Mouse (Mus musculus) limb, embryonic 12.5 days (tissue): ENCODE data around the gene Vkorc1l1. TPM values are rescaled to one million over a fixed set of nuclear protein-coding genes. Genes with fewer than 3 reads are reported as not detected.

Source experiments
- ATAC-seq: fragments of 200-750 bp; cut with Nextera tagmentation; 2 replicates; pipeline ENCODE4 v1.8.0; 2017; ENCODE audit warnings: low read depth, moderate TSS enrichment; ENCODE audit not compliant: insufficient number of reproducible peaks, insufficient read depth, low FRiP score, low TSS enrichment
- H3K27ac ChIP-seq: fragments of 300-500 bp; sonication (generic); 2 replicates; pipeline ENCODE4 v1.5.1; 2016; ENCODE audit warnings: mild to moderate bottlenecking, moderate library complexity
- H3K27me3 ChIP-seq: fragments of 300-500 bp; sonication (generic); 2 replicates; pipeline ENCODE4 v1.6.1; 2016; ENCODE audit warnings: mild to moderate bottlenecking, moderate library complexity
- H3K36me3 ChIP-seq: fragments of 300-500 bp; sonication (generic); 2 replicates; pipeline ENCODE4 v1.6.1; 2016; ENCODE audit warnings: mild to moderate bottlenecking, moderate library complexity
- H3K4me1 ChIP-seq: fragments of 300-500 bp; sonication (generic); replicated peaks from 2 replicates; pipeline ENCODE4 v1.6.1; 2016
- H3K4me2 ChIP-seq: fragments of 300-500 bp; sonication (generic); 2 replicates; pipeline ENCODE4 v1.6.1; 2016; ENCODE audit warnings: mild to moderate bottlenecking, moderate library complexity
- H3K4me3 ChIP-seq: fragments of 300-500 bp; sonication (generic); replicated peaks from 2 replicates; pipeline ENCODE4 v1.5.1; 2016; ENCODE audit warnings: mild to moderate bottlenecking
- H3K9ac ChIP-seq: fragments of 300-500 bp; sonication (generic); replicated peaks from 2 replicates; pipeline ENCODE4 v1.6.1; 2016; ENCODE audit warnings: mild to moderate bottlenecking, moderate library complexity
- H3K9me3 ChIP-seq: fragments of 300-500 bp; sonication (generic); 2 replicates; pipeline ENCODE4 v1.6.1; 2016; ENCODE audit warnings: mild to moderate bottlenecking, moderate library complexity
- WGBS: fragments of 180-500 bp; shearing (Covaris S2); methylation state at CpG from one replicate; pipeline ENCODE4 v1.1.7; 2016; 5-methylcytosine and 5-hydroxymethylcytosine counted together
- polyA plus RNA-seq: library from polyadenylated mRNA; unstranded; fragments of >200 nt; fragmentation: Nextera tagmentation; extraction: Ambion mirVana; gene quantifications from 2 replicates; pipeline ENCODE4 v1.2.1, GENCODE M21; 2016

Vkorc1l1 gene
- polyA plus RNA-seq, 1 experiment from 2014 or later, result 35.8 TPM

DNA sequence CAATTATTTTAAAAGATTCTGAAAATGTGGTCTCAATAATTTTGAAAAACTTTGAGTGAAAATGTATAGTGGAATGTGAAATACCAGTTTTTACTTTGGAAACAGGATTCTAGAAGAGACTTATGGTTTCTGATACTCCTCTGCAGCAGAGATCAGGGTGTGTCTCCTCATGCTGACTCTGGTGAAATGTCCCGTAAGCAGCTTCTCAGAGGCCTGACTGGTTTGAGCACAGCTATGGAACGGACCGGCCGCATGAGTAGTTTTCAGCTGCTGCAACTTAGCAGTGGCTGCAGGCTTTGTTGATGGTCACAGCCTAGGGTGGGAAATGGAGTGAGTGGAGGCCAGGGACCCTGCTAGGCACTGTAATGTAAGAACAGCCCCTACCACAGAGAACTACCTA is 36.0 kb downstream of the Vkorc1l1 start:
- Histone ChIP-seq H3K27ac (no peak overlapping the region), H3K4me1 (no peaks in the 10 kb centered on the region), H3K4me2 (no peak overlapping the region), H3K36me3 (peaks cover 18% of the 10 kb centered on the region), H3K9ac (no peak overlapping the region), H3K4me3 (no peak overlapping the region), H3K9me3 (no peaks in the 10 kb centered on the region), H3K27me3 (no peaks in the 10 kb centered on the region)
- no peak for ATAC-seq
- WGBS, result 89% methylated on average over 4 of the region's 4 CpGs

DNA sequence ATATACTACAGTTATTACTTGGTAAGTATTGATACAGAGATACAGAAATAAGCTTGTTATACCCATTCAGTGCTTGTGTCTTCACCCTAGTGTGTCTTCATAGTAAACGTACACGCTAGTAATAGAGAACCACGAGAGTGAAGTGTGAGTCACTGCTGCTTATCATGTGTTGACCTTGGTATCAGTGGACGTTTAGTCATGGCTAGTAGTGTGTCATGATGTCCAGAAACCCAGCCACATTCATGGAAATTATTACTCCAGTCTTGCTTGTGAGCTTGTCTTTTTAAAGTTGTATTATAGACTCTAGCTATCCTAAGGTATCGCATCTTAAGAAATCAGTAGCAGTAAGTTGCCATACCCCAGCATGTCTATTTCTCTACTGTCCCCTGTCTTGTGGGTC is 36.8 kb downstream of the Vkorc1l1 start:
- WGBS, result 85% methylated on average over 5 of the region's 5 CpGs
- Histone ChIP-seq H3K4me2 (no peak overlapping the region), H3K27me3 (no peaks in the 10 kb centered on the region), H3K36me3 (peaks cover 27% of the 10 kb centered on the region), H3K4me3 (no peak overlapping the region), H3K9me3 (no peaks in the 10 kb centered on the region), H3K4me1 (no peaks in the 10 kb centered on the region), H3K9ac (no peak overlapping the region), H3K27ac (no peak overlapping the region)
- no peak for ATAC-seq

DNA sequence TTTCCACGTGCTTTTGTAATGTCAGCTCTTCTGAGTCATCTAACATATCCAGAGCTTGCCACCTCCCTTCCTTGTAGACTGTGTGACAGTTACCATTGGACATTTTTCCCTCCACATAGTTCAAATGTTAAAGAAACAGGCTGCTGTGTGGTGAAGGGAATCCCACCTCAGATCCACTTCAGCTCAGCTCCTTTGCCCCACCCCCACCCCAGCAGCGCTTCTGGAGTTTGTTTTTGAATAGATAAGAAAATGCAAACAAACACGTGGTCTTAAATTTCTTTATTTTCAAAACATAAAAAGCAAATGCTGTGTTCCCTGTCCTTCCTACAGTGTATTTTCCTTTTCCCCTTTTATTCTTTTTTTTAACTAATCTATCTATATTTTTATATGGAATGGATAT is 38.4 kb downstream of the Vkorc1l1 start:
- ATAC-seq, result no peak
- 73% methylated on average over 3 of the region's 3 CpGs for WGBS
- Histone ChIP-seq H3K27me3 (no peaks in the 10 kb centered on the region), H3K9ac (no peak overlapping the region), H3K36me3 (peaks cover 26% of the 10 kb centered on the region), H3K9me3 (no peaks in the 10 kb centered on the region), H3K4me1 (no peaks in the 10 kb centered on the region), H3K4me2 (no peak overlapping the region), H3K27ac (no peak overlapping the region), H3K4me3 (no peak overlapping the region)

DNA sequence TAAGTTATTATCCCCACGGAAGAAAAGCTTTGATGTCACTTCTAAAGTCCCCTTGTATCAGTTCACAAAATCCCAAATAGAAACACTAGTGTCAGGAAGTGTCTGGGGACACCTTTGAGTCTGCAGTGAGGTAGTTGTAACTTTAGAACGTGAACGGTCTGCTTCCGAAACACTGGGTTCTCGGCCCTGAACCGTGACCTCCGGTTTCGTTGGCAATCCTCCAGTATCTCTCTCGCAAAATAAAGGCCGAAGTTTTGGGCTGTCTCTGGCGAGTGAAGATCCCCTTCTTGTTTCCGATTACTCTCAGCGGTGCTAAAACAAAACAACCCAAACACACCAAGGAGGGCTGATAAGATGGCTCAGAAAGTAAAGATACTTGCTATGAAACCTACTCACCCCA is 47.6 kb downstream of the Vkorc1l1 start:
- Histone ChIP-seq H3K4me3 (no peak overlapping the region), H3K27ac (no peak overlapping the region), H3K4me2 (no peak overlapping the region), H3K9ac (no peak overlapping the region), H3K9me3 (no peaks in the 10 kb centered on the region), H3K27me3 (no peaks in the 10 kb centered on the region), H3K36me3 (peaks cover 45% of the 10 kb centered on the region), H3K4me1 (no peaks in the 10 kb centered on the region)
- ATAC-seq, result no peak
- WGBS, result 81% methylated on average over 13 of the region's 13 CpGs

DNA sequence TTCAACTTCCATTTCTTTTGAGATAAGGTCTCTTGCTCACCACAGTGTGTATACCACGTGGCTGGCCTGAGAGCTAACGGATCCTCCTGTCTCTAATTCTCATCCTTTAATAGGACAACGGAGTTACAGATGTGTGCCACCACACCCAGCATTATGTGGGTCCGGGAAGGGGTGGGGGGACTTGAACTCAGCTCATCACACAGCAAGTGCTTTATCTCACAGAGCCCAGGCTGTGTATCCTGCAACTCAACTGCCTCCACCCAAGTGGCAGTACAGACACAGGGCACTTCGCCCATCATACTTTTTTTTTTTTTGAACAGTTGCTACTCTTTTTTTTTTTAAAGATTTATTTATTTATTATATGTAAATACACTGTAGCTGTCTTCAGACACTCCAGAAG is 50.1 kb downstream of the Vkorc1l1 start:
- no peak for ATAC-seq
- Histone ChIP-seq H3K27ac (no peak overlapping the region), H3K4me3 (no peak overlapping the region), H3K36me3 (peaks cover 58% of the 10 kb centered on the region), H3K4me2 (no peak overlapping the region), H3K9ac (no peak overlapping the region), H3K27me3 (no peaks in the 10 kb centered on the region), H3K9me3 (no peaks in the 10 kb centered on the region), H3K4me1 (no peaks in the 10 kb centered on the region)
- WGBS, result 93% methylated on average over 5 of the region's 5 CpGs

DNA sequence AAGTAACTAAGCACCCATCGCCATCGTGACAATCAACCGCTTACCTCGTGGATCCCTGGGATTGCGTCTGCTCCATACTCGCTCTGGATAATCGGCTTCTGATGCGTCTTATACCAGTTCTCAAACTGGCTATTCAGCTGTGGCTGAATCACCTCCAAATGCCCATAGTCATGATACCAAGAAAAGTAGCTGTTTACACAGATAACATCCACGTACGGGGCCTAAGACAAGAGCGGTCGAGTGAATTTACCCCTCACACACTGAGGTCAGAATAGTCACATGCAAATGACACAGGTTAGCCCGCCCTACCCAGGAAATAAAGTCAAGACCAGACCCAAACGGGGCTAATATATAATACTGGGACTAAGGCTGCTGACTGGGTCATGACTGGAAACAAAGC is 51.6 kb downstream of the Vkorc1l1 start:
- H3K9ac ChIP-seq, result no peak overlapping the region
- no peak overlapping the region for H3K4me2 ChIP-seq
- no peaks in the 10 kb centered on the region for H3K27me3 ChIP-seq
- H3K9me3 ChIP-seq, result no peaks in the 10 kb centered on the region
- 94% methylated on average over 14 of the region's 14 CpGs for WGBS
- no peak overlapping the region for H3K4me3 ChIP-seq
- no peak overlapping the region for H3K27ac ChIP-seq
- no peaks in the 10 kb centered on the region for H3K4me1 ChIP-seq
- peaks cover 47% of the 10 kb centered on the region for H3K36me3 ChIP-seq
- no peak for ATAC-seq

DNA sequence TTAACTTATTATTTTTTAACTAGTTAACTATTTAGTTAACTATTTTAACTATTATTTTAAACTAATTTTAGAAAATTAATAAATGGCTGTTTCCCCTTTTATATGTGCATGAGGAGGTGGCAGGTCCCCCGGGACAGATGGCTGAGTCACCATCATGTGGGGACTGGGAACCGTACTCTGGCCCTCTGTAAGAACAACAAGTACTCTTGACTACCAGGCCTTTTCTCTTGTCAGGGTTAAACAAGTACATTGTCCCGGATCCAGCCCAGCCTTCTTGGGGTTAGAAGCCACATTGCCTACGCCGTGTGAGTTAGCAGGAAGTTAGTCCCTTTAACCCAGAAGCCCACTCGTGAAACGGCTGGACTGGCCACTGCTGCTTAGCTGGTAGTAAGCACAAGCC is 53.2 kb downstream of the Vkorc1l1 start:
- H3K4me3 ChIP-seq, result no peak overlapping the region
- no peak overlapping the region for H3K4me2 ChIP-seq
- H3K9me3 ChIP-seq, result no peaks in the 10 kb centered on the region
- ATAC-seq, result no peak
- peaks cover 39% of the 10 kb centered on the region for H3K36me3 ChIP-seq
- H3K27ac ChIP-seq, result no peak overlapping the region
- WGBS, result 91% methylated on average over 7 of the region's 7 CpGs
- H3K4me1 ChIP-seq, result no peaks in the 10 kb centered on the region
- H3K27me3 ChIP-seq, result no peaks in the 10 kb centered on the region
- no peak overlapping the region for H3K9ac ChIP-seq

DNA sequence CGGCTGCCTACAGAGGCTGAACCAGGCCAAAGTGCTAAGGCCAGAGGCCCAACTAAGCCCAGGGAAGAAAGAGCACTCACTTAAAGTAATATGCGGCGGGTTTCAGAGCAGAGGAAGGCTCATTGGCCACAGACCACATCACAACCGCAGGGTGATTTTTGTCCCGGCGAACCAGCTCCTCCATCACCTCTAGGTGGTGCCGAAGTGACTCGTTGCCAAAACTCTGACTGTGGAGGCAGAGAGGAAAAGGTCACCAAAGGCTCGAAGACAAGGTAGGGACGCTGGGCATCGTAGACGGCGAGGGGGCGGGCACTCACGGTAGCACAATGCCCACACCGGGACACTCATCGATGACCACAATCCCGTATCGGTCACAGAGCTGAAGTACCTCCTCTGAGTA is 55.9 kb downstream of the Vkorc1l1 start:
- Histone ChIP-seq H3K4me3 (no peak overlapping the region), H3K36me3 (peaks cover 31% of the 10 kb centered on the region), H3K4me1 (peaks cover 14% of the 10 kb centered on the region), H3K4me2 (no peak overlapping the region), H3K27ac (no peak overlapping the region), H3K9me3 (no peaks in the 10 kb centered on the region), H3K27me3 (no peaks in the 10 kb centered on the region), H3K9ac (no peak overlapping the region)
- 70% methylated on average over 19 of the region's 19 CpGs for WGBS
- no peak for ATAC-seq

DNA sequence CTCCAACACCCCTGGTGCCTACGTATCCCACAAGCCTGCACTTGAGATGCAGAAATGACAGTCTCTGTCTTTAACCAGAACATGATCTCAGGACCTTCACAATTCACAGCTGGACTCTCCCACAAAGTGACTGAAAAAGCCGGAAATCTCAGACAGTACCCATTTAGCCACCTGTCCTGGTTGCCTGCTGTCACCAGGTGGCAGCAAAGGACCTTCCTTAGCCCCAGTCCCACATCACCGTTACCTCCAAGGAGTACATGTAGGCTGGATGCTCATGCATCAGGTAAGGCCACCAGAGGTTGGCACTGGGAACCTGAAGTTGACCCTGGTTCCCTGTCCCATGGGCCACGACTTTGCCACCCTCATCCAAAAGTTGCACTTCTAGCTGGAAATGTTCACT is 57.3 kb downstream of the Vkorc1l1 start:
- peaks cover 1% of the 10 kb centered on the region; the same call in 1 of the 2 replicates for H3K9me3 ChIP-seq
- no peak overlapping the region for H3K27ac ChIP-seq
- no peak for ATAC-seq
- no peaks in the 10 kb centered on the region for H3K27me3 ChIP-seq
- no peak overlapping the region for H3K4me2 ChIP-seq
- H3K4me1 ChIP-seq, result peaks cover 19% of the 10 kb centered on the region
- H3K36me3 ChIP-seq, result peaks cover 25% of the 10 kb centered on the region
- no peak overlapping the region for H3K9ac ChIP-seq
- no peak overlapping the region for H3K4me3 ChIP-seq
- whole genome bisulfite sequencing, result 33% methylated on average over 4 of the region's 4 CpGs

DNA sequence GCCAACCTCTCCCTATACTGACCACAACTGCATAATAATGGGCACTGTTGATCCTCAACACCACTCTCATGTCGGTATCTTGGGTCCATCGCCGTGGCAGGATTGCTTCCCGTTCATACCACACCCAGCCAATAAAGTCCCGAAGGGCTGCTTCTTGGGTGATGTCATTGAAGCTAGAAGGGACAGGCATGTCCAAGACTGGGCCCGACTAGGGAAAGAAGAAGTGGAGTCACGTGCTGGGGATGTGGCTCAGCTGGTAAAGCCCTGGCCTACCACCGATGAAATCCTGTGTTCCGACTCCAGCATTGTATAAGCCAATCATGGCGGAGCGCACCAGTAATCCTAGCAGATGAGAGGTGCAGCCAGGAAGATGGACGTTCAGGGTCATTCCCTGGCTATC is 59.0 kb downstream of the Vkorc1l1 start:
- Histone ChIP-seq H3K27me3 (no peaks in the 10 kb centered on the region), H3K27ac (no peak overlapping the region), H3K9ac (no peak overlapping the region), H3K4me2 (no peak overlapping the region; the same call in 1 of the 2 replicates), H3K4me1 (peaks cover 19% of the 10 kb centered on the region), H3K36me3 (peaks cover 17% of the 10 kb centered on the region), H3K4me3 (no peak overlapping the region), H3K9me3 (peaks cover 15% of the 10 kb centered on the region; the same call in 1 of the 2 replicates)
- WGBS, result 91% methylated on average over 12 of the region's 12 CpGs
- no peak for ATAC-seq

DNA sequence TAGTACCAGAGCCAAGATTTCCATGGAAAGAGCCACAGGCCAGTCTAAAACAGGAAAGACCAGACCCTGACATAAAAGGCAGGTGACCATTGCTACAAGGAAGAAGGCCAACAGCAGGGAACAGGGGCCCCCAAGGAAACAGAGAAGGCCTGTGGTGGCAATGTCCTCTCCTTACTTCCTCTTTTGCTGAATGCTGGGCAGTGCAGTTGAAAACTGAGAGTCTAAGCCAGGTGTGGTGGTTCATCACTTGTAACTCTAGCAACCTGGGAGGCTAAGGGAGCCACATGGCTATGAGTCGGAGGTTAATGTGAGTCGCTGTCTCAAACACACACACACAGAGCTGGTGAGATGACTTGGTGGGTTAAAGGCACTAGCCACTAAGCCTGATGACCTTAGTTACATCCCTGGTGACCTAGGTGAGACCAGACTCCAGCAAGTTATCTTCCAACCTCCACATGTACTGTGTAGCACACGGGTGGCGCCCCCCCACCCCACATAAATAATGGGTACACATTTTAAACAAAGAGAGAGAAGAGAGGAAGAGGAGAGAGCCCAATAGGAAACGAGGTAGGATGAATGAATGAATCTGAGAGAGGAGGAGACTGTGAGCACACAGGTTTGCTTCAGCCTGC is 59.7 kb downstream of the Vkorc1l1 start:
- H3K27ac ChIP-seq, result 0 out of 2 replicates have a peak overlapping the region, but pooled peaks have one; percentile 83
- peak overlapping the region; percentile 69 for H3K9ac ChIP-seq
- peak overlapping the region; percentile 72 for H3K4me2 ChIP-seq
- ATAC-seq, result no peak
- H3K27me3 ChIP-seq, result no peaks in the 10 kb centered on the region
- peaks cover 14% of the 10 kb centered on the region for H3K36me3 ChIP-seq
- peaks cover 19% of the 10 kb centered on the region for H3K4me1 ChIP-seq
- H3K4me3 ChIP-seq, result peak overlapping the region; percentile 67
- H3K9me3 ChIP-seq, result peaks cover 15% of the 10 kb centered on the region; the same call in 1 of the 2 replicates
- 69% methylated on average over 5 of the region's 5 CpGs for WGBS
